Mouse (Mus musculus): Measurements from ENCODE around the gene Hmgb1.

- TF ChIP-seq CTCF (IDR thresholded peaks at IDR 0.05; ENCODE audit: extremely low read depth, insufficient read depth, insufficient read length, insufficient replicate concordance) (no peak), POLR2A (IDR thresholded peaks at IDR 0.05; ENCODE audit: low read depth, low read length) (no peak)
Measured at GRCm38 (mm10) chr5:149020059-149020680, 164.1 kb downstream of the Hmgb1 start.
